Mouse (Mus musculus): ENCODE measurements around the gene Sos2.

DNA sequence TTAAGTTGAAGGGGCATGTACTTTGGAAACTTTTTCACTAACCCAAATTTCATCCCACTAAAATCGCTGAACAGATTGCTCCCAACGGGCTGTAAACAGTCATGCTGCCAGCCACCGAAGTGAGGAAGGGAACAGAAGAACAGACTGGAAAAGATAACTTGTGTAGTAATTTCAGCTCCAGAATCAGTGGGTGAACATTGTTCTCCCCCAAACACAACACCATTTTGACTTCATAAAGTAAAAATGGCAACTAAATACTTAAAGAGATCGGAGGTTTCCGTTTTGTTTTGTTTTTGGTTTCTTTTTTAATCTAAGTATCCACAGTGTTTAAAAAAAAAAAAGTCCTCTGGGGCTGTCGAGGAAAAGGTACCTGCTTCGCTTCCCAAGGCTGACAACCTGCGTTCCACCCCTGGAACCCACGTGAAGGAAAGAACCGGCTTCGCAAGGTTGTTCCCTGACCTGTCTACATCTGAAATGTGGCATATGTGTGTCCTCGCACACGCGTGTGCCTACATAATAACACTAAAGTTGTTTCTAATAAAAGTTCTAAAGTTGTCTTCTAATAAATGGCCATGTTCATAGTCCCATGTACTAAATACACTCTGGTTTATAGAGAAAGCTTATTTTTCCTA, 1.3 kb upstream of the Sos2 start:
- TF ChIP-seq POLR2AphosphoS2 (IDR thresholded peaks at IDR 0.05; ENCODE audit: low read length): no peak
- TF ChIP-seq SIN3A (IDR thresholded peaks at IDR 0.05; ENCODE audit: low read length): peak; percentile 39; the same call in 1 of the 2 replicates
- TF ChIP-seq POLR2A (IDR thresholded peaks at IDR 0.05; ENCODE audit: control insufficient read depth in 1 of 2, insufficient read depth in 1 of 2, low read depth in 1 of 2, low read length in 2 of 2, poor library complexity in 1 of 2): no peak
- peak; percentile 11; the same call in 1 of the 2 replicates for TF ChIP-seq NELFE (IDR thresholded peaks at IDR 0.05; ENCODE audit: low read depth, low read length)
- TF ChIP-seq TAL1 (IDR thresholded peaks at IDR 0.05; ENCODE audit: low read length): no peak
- TF ChIP-seq BHLHE40 (IDR thresholded peaks at IDR 0.05; ENCODE audit: borderline replicate concordance, low read depth, low read length): no peak
- TF ChIP-seq ZMIZ1 (IDR thresholded peaks at IDR 0.05; ENCODE audit: low read depth, low read length): no peak
- TF ChIP-seq HCFC1 (IDR thresholded peaks at IDR 0.05; ENCODE audit: low read depth, low read length): peak; percentile 39; the same call in 1 of the 2 replicates
- no peak for TF ChIP-seq CTCF (IDR thresholded peaks at IDR 0.05 in 2 of 3, conservative IDR thresholded peaks at IDR 0.05 in 1 of 3; ENCODE audit: control insufficient read depth in 1 of 3, insufficient read depth in 1 of 3, low read depth in 2 of 3, low read length in 3 of 3, poor library complexity in 1 of 3, severe bottlenecking in 1 of 3)
- TF ChIP-seq RAD21 (IDR thresholded peaks at IDR 0.05; ENCODE audit: low read depth, low read length): no peak
- TF ChIP-seq KAT2A (conservative IDR thresholded peaks at IDR 0.05; ENCODE audit: low read depth, low read length): no peak
- no peak for TF ChIP-seq USF2 (IDR thresholded peaks at IDR 0.05; ENCODE audit: borderline replicate concordance in 1 of 2, insufficient read depth in 1 of 2, low read depth in 1 of 2, low read length in 2 of 2)
